Mouse (Mus musculus) brain, embryonic 14.5 days (tissue): ENCODE results near the gene A630001G21Rik. TPM values are rescaled to one million over a fixed set of nuclear protein-coding genes. Genes with fewer than 3 reads are reported as not detected.
"Not testable (repeated sequence)": the region's sequence is repeated elsewhere in the genome, so short reads cannot be mapped to it uniquely, and the experiment has no call there.

ENCODE experiments used
- DNase-seq: peaks from one replicate; pipeline ENCODE4 v3.0.0-alpha.2; 2011; ENCODE audit warnings: low read depth
- CTCF ChIP-seq: fragments of 200-500 bp; IDR thresholded peaks from 2 replicates; pipeline ENCODE4 v1.5.1; 2012; ENCODE audit warnings: inconsistent platforms, mild to moderate bottlenecking, moderate library complexity, borderline replicate concordance; ENCODE audit not compliant: insufficient read depth, insufficient read length; ENCODE audit errors: extremely low read depth
- POLR2A ChIP-seq: fragments of 200-500 bp; IDR thresholded peaks from 2 replicates; pipeline ENCODE4 v1.6.1; 2012; ENCODE audit warnings: mild to moderate bottlenecking, inconsistent platforms, borderline replicate concordance; ENCODE audit not compliant: poor library complexity, insufficient read depth, insufficient read length, severe bottlenecking; ENCODE audit errors: extremely low read depth
- polyA plus RNA-seq: library from polyadenylated mRNA; depleted of rRNA; stranded (reverse); fragments of >200 nt; gene quantifications from 2 replicates; pipeline ENCODE4 v1.2.3, GENCODE M21; 2012; rRNA removed

Gene A630001G21Rik
- 0.67 and 0.75 TPM in 2 replicates for polyA plus RNA-seq

DNA sequence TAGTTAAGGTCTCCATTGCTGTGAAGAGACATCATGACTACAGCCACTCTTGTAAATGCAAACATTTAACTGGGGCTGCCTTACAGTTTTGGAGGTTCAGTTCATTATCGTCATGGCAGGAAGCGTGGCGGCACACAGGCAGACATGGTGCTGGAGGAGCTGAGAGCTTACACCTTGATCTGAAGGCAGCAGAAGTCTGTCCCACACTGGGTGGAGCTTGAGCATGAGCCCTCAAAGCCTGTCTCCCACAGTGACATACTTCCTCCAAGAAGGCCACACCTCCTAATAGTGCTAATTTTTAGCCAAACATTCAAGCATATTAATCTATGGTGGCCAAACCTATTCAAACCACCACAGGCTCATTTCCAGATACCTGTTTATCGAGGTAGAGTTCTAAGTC is at the start of gene A630001G21Rik:
Gene A630001G21Rik, minus strand, starts transcription at position 208 of the 400 bp plus-strand sequence.
- no peak for DNase-seq
- no peak for TF ChIP-seq CTCF
- TF ChIP-seq POLR2A: no peak

DNA sequence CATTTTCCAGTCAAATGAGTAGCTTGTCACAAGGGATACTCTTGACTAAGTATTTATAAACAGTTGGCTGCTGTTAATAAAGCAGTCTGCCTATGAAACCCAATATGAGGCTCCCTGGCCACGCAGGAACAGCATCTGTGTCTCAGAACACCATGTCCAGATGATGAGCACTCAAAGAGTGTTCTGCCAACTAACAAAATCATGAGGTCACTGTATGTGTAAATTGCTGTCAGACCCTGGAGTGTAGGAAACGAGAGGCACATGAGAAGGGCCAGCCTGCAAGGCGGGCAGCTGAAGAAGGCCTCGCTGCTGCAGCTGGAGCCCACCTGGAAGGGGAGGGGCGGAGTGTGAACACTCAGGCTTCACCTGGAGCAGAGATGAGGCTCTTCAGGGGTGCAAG is 48.7 kb upstream of the A630001G21Rik start:
- DNase-seq: no peak
- no peak for TF ChIP-seq POLR2A
- no peak for TF ChIP-seq CTCF

DNA sequence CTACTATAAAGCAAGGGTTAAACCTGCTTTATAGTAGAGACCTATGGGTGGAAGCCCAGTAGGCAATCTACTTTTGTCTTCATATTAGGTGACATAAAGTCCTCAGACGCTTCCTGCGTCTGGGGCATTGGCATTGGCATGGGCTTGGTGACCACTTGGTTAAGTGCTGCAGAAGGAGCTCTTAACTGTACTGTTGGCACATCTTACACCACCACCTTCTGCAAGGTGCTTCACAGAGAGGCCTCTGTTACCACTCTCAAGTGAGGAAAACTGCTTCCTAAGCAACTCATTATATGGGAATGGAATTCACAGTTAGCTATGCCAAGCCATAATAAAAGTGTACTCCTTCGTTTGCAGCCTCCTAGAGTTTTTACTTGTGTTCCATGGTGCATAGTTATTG is 46.5 kb upstream of the A630001G21Rik start:
- no peak for DNase-seq
- TF ChIP-seq CTCF (no peak), POLR2A (no peak)

DNA sequence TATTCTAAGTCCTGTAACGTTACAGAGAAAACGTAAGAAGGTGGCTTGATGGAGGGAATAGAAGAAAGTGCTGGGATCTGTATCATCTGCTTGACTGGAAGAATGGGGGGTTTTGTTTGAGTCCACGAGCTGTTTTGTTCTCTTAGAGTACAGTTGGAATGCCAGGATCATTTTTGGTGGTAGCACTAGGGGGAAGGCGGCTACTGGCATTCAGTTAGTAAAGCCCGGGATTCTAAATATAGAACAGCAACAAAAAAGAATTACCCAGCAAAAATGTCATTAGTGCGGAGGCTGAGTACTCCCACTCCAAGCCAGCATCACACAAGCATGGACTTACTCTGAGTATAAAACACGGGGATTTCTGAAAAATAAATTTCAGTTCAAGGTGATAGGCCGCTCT is 43.8 kb upstream of the A630001G21Rik start:
- no peak for TF ChIP-seq CTCF
- no peak for TF ChIP-seq POLR2A

DNA sequence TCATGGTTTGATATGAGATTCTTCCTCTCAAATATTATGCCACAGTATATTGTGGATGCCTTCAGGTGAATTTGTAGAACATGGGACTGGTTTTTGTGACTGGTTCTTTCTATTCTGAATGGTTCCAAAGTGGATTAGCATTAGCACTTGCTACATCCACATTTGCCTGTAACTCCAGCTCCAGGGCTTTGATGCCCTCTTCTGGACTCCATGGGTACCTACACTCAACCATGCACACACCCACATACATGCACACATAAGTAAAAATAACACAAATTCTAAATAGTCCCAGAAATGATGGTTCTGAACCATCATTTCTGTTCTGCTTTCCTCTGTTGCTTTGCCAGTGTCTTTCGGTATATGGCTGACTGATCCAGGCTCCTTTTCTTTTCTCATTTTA is 41.3 kb upstream of the A630001G21Rik start:
- no peak for DNase-seq
- TF ChIP-seq CTCF: peak; percentile 4; the same call in 1 of the 2 replicates
- TF ChIP-seq POLR2A: no peak

More for the DNA sequence above, 43.8 kb upstream of the A630001G21Rik start:
- no peak for DNase-seq

DNA sequence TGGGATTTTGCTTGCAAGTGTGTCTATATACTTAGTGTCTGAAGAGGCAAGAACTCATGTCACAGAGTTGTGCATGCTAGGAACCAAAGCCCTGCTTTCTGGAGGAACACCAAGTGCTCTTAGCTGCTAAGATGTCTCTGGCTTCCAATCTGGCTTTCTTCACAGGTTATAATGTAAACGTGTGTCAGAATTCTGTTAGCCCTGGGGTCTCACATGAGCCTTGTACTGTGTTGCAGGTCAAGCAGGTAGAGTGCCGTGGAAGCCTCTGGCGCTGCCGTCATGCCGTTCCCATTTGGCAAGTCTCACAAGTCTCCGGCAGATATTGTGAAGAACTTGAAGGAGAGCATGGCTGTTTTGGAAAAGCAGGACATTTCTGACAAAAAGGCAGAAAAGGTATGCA is 39.7 kb upstream of the A630001G21Rik start:
- no peak for DNase-seq
- TF ChIP-seq POLR2A: no peak
- TF ChIP-seq CTCF: no peak

DNA sequence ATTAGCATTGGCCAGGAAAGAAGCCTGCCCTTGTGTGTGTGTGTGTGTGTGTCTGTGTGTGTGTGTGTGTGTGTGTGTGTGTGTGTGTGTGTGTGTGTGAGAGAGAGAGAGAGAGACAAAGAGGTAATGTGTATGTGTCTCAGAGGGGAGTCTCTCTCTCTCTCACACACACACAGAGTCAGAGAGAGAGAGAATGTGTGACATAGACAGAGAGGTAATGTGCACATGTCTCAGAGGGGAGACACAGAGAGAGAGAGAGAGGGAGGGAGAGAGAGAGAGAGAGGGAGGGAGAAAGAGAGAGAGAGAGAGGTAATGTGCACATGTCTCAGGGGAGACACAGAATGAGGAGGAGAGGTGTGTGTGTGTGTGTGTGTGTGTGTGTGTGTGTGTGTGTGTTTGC is 35.8 kb upstream of the A630001G21Rik start:
- DNase-seq: not testable (repeated sequence)

DNA sequence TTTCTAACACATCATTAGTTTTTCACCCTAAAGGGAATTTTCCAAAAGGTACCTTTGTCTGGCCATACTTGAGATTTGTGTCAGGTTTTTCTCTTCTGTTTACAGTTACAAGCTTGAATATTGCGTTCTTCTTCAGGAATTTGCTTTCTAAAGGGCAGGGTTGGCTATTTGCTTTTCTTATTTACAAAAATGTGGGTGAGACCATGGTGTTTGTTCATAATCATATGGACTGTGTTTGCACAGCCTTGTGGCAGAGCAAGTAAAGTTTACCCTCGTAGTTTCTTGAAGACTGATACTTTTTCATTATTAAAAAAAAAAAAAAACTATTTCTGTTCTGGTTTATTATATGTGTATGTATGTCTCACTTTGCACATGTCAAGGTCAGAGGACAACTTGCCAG is 32.3 kb upstream of the A630001G21Rik start:
- no peak for DNase-seq

DNA sequence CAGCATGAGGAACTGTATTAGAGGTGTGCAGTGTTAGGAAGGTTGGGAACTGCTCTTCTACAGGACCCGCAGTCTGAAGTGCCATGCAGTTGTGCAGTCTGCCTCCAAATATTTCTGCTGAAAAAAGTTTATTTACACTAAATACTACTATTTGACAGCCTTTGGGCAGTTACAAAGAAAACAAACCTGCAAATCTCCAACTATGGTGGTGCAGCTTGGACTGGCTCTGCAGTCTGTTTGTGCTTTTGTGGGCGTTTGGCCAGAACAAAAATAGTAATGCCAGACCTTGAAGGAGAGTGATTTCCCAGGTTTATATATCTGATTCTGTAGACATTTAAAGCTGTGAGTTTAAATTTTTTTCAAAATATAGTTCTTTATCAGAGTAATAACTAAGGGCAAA is 31.9 kb upstream of the A630001G21Rik start:
- TF ChIP-seq POLR2A: no peak
- no peak for TF ChIP-seq CTCF

More for the DNA sequence above, 32.3 kb upstream of the A630001G21Rik start:
- TF ChIP-seq CTCF (no peak), POLR2A (no peak)

DNA sequence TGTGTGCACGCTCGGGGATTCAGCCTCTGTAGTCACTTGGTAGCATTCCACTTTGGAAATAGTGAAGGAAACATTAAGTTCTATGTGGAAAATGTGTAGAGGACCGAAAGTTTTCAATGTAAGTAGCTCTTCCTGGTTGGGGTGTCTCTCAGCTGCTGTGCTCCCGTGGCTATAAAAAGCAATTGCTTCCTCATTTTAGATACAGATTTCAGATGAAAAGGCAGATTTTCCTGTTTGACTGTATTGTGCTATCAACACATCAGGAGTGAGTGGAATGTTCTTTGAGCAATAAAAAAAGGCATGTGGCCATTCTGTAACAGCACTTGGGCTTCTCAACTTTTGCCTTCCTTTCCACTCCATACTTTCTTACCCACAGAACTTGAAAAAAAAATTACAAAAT is 30.8 kb upstream of the A630001G21Rik start:
- no peak for TF ChIP-seq POLR2A
- no peak for TF ChIP-seq CTCF
- no peak for DNase-seq

More for the DNA sequence above, 31.9 kb upstream of the A630001G21Rik start:
- DNase-seq: no peak

DNA sequence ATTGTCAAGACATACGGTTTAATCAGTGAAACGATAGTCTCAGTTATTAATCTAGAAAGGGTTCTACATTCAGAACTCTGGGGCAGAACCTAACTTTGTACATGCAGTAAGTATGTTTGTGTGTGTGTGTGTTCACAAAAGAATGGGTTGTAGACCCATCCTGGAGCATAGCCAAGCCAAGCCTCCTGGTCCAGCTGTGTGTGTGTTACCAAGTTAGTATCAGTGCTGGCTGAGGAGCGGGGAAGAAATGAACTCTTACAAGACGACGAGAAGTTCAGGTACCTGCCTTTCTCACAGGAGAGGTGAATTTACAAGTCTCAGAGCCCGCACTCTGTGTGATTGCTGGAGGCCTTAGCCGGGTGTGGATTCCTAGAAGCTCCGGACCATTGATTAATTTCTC is 26.1 kb upstream of the A630001G21Rik start:
- no peak for DNase-seq
- TF ChIP-seq CTCF: no peak
- TF ChIP-seq POLR2A: no peak

DNA sequence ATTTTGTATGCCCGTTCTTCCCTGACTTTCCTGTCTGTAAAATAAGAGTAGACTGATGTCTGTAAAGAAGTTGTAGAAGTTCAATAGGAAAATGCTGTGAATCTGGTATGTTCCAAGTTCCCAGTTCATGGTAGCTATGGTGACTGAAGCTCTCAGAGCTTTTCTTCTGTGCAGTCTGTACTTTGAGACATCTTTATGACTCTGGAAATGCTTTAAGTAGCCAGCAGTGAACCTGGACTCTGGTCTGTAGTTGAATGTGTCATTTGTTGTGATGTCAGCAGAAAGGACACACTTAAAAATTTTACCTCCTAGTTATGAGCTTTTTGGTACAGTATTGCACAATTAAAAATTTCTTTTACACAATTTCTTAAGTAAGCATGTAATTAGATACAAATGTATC is 24.1 kb upstream of the A630001G21Rik start:
- TF ChIP-seq POLR2A: no peak
- no peak for TF ChIP-seq CTCF
- no peak for DNase-seq

DNA sequence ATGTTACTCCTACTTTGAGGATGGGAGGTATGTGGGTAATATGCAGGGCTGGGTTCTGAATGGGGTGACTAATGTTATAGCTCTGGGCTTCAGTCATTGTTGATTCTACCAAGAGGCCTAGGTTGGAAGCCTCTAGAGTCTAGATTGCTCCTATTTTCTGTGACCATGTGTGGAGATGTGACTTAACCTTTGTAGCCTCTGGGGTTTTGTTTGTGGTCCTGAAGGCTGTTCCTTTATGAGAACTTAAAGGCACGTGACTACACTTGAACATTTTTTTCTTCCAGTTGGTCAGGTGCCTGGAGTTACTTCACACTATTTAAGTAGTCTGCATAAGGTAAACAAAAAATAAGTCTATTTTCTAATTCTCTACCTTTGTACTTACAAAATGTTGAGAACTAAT is 21.3 kb upstream of the A630001G21Rik start:
- TF ChIP-seq POLR2A (no peak), CTCF (no peak)
- DNase-seq: no peak
